Mouse (Mus musculus): Measurements from ENCODE around the gene Sppl2b.

Gene Sppl2b

GRCm38 (mm10) chr10:80845055-80845693 is 9.9 kb upstream of the Sppl2b start:
- DNase-seq (ENCODE audit: low spot score) = no peak

DNA sequence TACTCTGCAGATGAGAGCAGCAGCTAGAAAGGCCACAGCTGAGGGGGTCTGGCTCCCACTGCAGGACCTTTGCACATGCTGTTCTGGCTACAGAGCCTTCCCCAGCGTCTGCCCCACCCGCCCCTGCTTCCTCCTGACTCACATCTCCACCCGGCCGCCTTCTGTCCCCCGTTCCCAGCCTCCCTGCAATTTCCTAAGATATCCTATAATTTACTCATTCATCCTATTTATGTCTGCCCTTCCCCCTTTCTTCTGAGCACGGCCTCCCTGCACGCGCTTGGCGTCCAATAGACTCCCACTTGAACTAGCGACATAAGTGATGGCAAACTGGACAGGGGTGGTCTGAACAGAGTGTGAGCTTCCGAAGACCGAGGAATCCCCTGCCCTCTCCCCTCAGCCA is 9.3 kb upstream of the Sppl2b start:
- no peak for DNase-seq (ENCODE audit: low spot score)

DNA sequence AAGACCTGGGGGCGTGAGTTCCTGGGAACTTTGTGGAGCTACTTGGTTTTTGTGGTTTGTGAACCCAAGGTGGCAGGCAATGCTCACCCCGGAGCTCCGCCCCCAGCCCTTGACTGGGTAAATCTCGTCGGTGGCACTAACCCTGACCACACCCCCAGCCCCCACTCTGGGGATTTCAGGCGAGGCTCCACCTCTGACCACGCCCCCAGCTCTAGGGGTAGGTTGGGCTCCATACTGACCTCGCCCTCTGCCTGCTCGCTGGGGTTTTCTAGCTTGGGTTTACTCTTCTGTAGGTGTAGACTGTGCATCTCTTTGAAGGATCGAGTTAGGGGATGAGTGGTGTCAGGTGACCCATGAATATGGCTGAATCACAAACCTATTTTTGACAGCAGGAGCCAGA is 6.5 kb upstream of the Sppl2b start:
- peak; percentile 22 for DNase-seq (ENCODE audit: low spot score)

DNA sequence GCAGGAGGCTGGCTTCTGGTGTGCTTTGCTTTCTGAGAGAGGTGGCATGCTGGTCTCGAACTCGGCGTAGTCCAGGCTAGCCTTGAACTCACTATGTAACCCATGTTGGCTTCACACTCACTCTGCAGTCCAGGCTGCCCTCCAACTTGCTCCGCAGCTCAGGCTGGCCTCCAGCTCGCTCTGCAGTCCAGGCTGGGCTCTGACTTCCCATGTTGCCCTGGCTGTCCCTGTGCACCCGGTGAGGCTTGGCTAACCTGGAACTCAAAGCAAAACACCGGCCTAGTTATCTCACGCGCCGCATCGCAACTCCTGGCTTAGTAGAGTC is 636 bp downstream of the Sppl2b start:
- no peak for DNase-seq (ENCODE audit: low spot score)

DNA sequence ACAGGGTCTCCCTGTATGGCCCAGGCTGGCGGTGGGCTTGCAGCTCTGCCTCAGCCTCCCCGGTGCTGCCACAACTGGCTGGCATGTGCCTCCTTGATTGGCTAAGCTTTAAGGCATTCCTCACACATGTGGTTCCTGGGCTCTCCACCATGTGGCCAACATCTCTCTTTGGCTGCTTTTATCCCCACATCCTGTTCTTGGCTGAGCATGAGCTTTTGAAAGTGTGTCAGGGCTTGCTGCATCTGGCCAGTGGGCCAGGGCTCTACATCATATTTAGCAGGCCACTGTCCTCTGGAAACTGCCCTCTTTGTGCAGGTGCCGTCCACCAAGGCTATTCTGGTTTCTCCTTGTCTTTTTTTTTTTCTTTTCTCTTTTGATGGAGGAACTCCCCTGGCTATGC is 1.2 kb downstream of the Sppl2b start:
- DNase-seq (ENCODE audit: low spot score) = no peak

DNA sequence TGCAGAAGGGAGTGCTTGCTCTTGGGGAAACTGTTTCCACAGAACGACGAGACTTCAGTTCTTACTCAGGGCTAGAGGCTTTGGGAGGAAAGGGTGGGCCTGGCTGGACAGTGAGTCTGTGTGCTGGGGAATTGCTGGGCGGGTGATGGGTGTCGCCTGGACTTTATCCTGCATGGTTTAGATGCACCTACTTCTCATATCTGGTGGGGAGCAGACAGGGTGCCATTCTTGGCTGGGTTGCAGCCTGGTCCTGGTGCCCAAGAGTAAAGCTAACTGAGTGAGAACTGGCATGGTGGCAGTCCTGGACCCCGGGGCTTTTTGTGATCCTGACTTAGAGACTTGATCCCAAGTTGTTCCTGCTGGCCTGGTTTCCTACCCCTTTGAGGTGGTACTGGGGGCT is 1.8 kb downstream of the Sppl2b start:
- no peak for DNase-seq (ENCODE audit: low spot score)

DNA sequence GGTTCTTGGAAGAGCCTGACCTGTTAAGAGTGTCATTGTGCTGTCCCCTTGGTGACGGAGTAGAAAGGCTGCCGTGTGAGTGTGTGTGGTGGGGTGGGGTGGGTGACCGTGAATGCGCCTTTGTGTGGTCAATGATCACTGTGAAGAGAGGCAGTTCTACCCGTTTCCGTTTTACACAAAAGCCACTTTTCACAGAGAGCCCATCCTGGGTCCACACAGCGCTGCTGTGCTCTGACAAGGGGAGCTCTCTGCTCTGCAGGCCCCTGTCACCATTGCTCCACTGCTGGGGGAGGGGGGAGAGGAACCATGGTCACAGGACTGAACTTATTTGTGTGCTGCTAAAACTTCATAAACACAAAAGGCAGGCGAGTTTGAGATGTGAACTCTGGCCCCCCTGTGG is 2.3 kb downstream of the Sppl2b start:
- no peak for DNase-seq (ENCODE audit: low spot score)

DNA sequence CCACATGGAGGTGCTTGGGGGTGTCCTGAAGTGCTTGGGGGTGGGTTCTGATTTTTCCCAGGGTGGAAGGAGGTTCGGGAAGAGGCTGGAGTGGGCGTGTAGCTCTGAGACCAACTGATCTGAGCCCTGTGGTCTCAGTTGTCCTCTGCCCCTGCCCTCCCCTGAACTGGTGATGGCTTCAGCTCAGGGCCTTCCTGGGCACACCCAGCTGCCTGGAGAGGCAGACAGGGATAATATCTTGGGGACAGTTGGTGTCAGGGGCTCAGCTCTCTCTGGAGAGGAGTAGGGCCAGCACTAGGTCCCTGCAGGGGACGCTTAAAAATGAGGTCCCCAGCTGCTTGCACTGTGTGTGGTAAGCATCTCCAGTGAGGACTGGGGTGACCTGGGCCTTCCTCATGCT is 2.8 kb downstream of the Sppl2b start:
- DNase-seq (ENCODE audit: low spot score) = no peak

DNA sequence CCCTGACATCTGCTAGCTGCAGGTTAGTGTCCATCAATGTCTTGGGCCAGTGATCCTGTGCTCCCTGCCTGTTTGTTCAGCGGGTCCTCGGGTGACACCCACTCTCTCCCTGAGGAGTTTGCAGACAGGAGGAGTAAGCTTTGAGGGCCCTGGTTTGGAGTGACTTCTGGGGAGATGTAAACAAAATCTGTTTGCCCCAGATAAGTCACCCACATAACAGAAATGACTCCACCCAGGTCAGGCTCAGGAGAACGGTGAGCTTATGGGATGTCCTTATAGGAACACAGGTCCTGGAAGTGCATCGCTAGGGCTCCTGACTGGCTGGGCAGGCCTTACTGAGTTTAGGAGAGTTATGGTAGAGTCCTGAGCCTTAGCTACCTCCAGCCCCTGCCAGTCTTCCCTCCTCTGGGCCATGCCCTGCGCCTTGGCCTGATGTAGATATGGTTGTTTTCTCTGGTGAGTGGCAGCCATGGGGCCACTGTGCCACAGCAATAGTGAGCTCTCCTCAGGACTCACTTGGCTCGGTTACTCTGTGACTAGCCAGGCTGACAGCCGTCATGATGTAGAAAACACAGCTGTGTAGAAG is 3.4 kb downstream of the Sppl2b start:
- DNase-seq (ENCODE audit: low spot score) = no peak

DNA sequence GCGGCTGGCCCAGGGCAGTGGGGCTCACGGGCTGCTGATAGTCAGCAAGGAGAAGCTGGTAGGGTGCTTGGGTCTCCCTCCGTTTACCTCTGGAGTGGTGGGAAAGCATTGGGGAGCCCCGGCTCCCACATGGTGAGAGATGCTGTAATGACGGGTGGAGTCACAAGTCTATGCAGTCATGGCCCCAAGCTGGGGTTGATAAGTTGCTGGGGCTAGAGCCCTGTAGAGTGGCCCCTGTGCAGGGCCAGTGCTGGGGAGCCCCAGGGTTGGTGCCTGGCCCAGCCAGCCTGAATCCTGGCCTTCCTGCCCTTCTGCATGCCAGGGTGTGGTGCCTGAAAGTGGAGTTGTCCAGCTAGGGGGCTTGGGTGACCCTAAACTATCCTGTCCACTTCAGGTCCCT is 7.2 kb downstream of the Sppl2b start:
- no peak for DNase-seq (ENCODE audit: low spot score)

GRCm38 (mm10) chr10:80864446-80864845 is 9.4 kb downstream of the Sppl2b start:
- DNase-seq (ENCODE audit: low spot score) = no peak

- DNase-seq (ENCODE audit: low spot score) = no peak
Observed at GRCm38 (mm10) chr10:80870993-80871392, 15.9 kb downstream of the Sppl2b start.

DNA sequence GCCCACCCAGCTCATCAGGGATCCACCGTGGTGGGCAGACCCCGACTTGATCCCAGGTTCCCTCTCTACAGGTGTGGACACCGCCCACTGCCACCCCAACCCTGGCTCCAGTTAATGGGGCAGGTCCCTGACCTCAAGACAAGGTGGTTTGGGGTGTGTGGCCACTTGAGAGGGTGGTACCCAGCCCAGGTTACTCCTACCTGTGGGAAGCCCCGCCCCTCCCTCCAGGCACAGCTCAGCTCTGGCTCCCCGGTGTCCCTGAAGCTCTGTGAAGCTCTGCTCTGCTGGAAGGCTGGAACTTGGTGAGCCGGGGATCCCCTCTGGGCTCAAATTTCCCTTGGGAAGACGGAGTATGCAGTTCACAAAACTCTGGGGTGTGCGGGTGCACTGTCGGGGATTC is 16.5 kb downstream of the Sppl2b start, which contains the start of gene Tmprss9:
Tmprss9 (plus strand) TSS at position 268 of the 400 bp plus-strand sequence.
- DNase-seq (ENCODE audit: low spot score) = no peak

GRCm38 (mm10) chr10:80874035-80874434 is 19.0 kb downstream of the Sppl2b start:
- DNase-seq (ENCODE audit: low spot score) = no peak

- no peak for DNase-seq (ENCODE audit: low spot score)
Observed at GRCm38 (mm10) chr10:80876028-80876427, 21.0 kb downstream of the Sppl2b start.

GRCm38 (mm10) chr10:80876594-80876993 is 21.5 kb downstream of the Sppl2b start:
- no peak for DNase-seq (ENCODE audit: low spot score)

- peak; percentile 44 for DNase-seq (ENCODE audit: low spot score)
Observed at GRCm38 (mm10) chr10:80880131-80880641, 25.1 kb downstream of the Sppl2b start.

- DNase-seq (ENCODE audit: low spot score) = no peak
Observed at GRCm38 (mm10) chr10:80880901-80881300, 25.8 kb downstream of the Sppl2b start.

DNA sequence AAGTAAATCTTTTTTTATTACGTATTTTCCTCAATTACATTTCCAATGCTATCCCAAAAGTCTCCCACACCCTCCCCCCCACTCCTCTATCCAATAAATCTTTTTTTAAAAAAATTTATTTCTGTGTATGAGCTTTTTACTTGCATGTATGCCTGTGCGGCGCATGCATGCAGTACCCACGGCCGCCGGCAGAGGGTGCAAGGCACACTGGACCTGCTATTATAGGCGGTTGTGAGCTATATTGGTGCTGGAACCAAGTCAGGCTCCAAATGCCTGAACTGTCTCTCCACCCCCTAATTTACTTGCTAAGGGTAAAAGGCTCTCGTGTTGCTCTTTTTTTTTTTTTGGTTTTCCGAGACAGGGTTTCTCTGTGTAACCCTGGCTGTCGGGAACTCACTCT is 26.2 kb downstream of the Sppl2b start:
- DNase-seq (ENCODE audit: low spot score) = peak; percentile 41

DNA sequence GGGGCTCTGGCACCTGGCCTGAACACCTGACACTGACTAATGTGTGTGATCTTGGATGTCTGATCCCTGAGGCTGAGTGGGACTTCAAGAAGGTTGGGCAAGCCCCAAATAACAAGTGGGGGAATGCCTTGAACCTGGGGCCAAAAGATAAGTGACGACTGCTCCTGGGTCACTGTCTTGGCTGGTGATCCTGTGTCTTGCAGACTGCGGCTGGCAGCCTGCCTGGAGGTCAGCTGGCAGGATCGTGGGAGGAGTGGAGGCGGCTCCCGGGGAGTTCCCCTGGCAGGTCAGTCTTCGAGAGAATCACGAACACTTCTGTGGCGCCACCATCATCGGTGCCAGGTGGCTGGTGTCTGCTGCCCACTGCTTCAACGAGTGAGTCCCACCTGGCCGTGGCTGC is 32.1 kb downstream of the Sppl2b start:
- no peak for DNase-seq (ENCODE audit: low spot score)

DNA sequence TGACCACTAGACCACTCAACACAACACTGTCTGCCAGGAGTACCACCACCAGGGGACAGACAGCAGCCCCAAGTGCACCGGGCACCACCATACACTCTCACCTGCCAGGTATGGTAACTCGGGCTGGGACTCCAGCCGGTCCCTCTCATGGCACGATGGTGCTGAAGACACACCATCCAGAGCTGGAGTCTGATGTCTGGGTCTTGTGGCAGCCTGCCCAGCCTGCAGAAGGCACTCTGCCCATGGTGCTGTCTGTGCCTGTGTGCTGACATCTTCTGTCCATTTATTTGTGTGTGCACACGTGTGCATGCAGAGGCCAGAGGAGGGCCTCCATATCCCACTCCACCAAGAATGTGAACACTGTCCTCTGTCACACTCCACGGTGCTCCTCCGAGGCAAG is 40.0 kb downstream of the Sppl2b start:
- no peak for DNase-seq (ENCODE audit: low spot score)

DNA sequence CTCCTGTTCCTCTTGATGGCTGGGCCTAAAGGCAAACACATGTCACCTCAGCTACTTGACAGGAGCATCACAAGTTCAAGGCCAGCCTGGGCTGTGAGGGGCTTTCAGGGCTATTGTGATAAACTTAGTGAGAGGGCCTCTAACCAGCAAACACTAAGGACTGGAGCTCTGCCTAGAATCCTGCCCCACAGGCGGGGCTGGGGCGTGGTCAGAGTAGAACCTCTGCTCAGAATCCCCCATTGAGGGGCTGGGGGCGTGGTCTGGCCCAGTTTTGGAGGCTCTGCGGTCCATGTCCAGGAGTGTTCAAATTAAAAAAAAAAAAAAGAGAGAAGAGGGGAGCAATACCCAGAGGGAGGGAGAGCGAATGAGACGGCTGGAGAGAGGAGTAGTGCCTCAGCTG is 40.6 kb downstream of the Sppl2b start:
- DNase-seq (ENCODE audit: low spot score) = no peak

GRCm38 (mm10) chr10:80896581-80897485 is 41.8 kb downstream of the Sppl2b start:
- DNase-seq (ENCODE audit: low spot score) = no peak
